Mouse (Mus musculus) heart, adult 18-20 months (tissue): Measurements from ENCODE around the gene Sfr1. TPM values are rescaled to one million over a fixed set of nuclear protein-coding genes. Genes with fewer than 3 reads are reported as not detected.

Experiments used
- DNase-seq, 2 experiments: peaks; one replicate each; pipeline ENCODE4 v3.0.0; 2021 to 2022; ENCODE audit warnings: mixed read lengths in 1 of 2
- microRNA-seq, 2 experiments: library from miRNA; unstranded; fragments of <30 nt; microRNA quantifications; one replicate each; pipeline ENCODE4 v1.2.0; 2022
- total RNA-seq, 2 experiments: library from RNA; stranded (reverse); gene quantifications; 2 replicates each; pipeline ENCODE4 v1.2.3; 2021

Sfr1 gene
- total RNA-seq, 2 experiments from 2014 or later: 66.0 to 71.0 TPM

- DNase-seq: no peak
These were observed 18.9 kb downstream of the Sfr1 start for GRCm38 (mm10) chr19:47750391-47750790.

- no peak for DNase-seq
These were observed 21.0 kb downstream of the Sfr1 start for GRCm38 (mm10) chr19:47752456-47752855.

- DNase-seq: no peak
These were observed 22.4 kb downstream of the Sfr1 start for GRCm38 (mm10) chr19:47753921-47754320.

GRCm38 (mm10) chr19:47754931-47755330, 23.4 kb downstream of the Sfr1 start:
- DNase-seq: peak; percentile 15 to 51

GRCm38 (mm10) chr19:47755625-47756024, 24.1 kb downstream of the Sfr1 start:
- peak; percentile 45 to 57 for DNase-seq

GRCm38 (mm10) chr19:47777847-47778246, 46.4 kb downstream of the Sfr1 start:
- DNase-seq: no peak

- DNase-seq: no peak
These were observed 48.7 kb downstream of the Sfr1 start for GRCm38 (mm10) chr19:47780145-47780544.

GRCm38 (mm10) chr19:47780972-47781371, 49.5 kb downstream of the Sfr1 start:
- DNase-seq: no peak

GRCm38 (mm10) chr19:47783898-47784297, 52.4 kb downstream of the Sfr1 start:
- no peak for DNase-seq

Small RNA genes lying within 50 kb of the gene (microRNA-seq; reads per million reads assigned to microRNA genes)
- gene Mir8090: 0 reads per million in 2 experiments

Other genes with a start within 250 kb of the Sfr1 start
- gene Stn1, start 194.2 kb upstream of the Sfr1 start, total RNA-seq: 10 to 100 TPM; 17.2 to 17.3 TPM
- 10 to 100 TPM; 72.8 to 83.3 TPM for gene Slk, start 152.0 kb upstream of the Sfr1 start, total RNA-seq
- under 1 TPM in 1 of 2 experiments, not detected in 1; 0.13 TPM for gene Col17a1, start 39.6 kb upstream of the Sfr1 start, total RNA-seq
- 100 to 1,000 TPM; 207 to 211 TPM for gene Gsto1, start 123.3 kb downstream of the Sfr1 start, total RNA-seq
- 1 to 10 TPM; 2.0 to 2.6 TPM for gene Gsto2, start 133.9 kb downstream of the Sfr1 start, total RNA-seq
- 1 to 10 TPM in 1 of 2 experiments, not detected in 1; 1.1 TPM for gene Cfap43, start 187.6 kb downstream of the Sfr1 start, total RNA-seq
- 1 to 10 TPM; 8.9 to 9.2 TPM for gene Itprip, start 187.6 kb downstream of the Sfr1 start, total RNA-seq
- 1 to 10 TPM; 2.0 to 2.6 TPM for gene Cfap58, start 206.0 kb downstream of the Sfr1 start, total RNA-seq